In genomic region chr8:121958395-121958794, GRCm38 (mm10) we compare ENCODE assay signal across 30 mouse cellular contexts. TPM values are rescaled to one million over a fixed set of nuclear protein-coding genes. Genes with fewer than 3 reads are reported as not detected.
DNase-seq lines count a peak whose midpoint lies in the region; ATAC-seq and TF ChIP-seq lines count a peak whose summit lies in the region.
"Had no signal": no experiment of that assay in that cellular context is flagged by ENCODE, and none has a peak within 500 bp of the region (broad histone marks: within the 10 kb centered on the region; RNA-seq: fewer than 3 reads in every experiment).

No protein-coding gene starts in this region.

- no peaks in the 10 kb centered on the region for H3K9me3 ChIP-seq in intestine, embryonic 16.5 days (ENCODE audit: control insufficient read depth, low read length)
- no peaks in the 10 kb centered on the region for H3K9me3 ChIP-seq in intestine, embryonic 15.5 days
- H3K9me3 ChIP-seq in megakaryocyte, embryonic 14.5 days: no peaks in the 10 kb centered on the region
- no peaks in the 10 kb centered on the region for H3K9me3 ChIP-seq in kidney, embryonic 16.5 days (ENCODE audit: low read length)
- H3K9me3 ChIP-seq: embryonic facial prominence, embryonic 13.5 days; forebrain, embryonic 12.5 days; forebrain, embryonic 15.5 days; hindbrain, embryonic 10.5 days; hindbrain, embryonic 13.5 days had no signal

- H3K27me3 ChIP-seq in intestine, embryonic 16.5 days (replicated peaks; ENCODE audit: control insufficient read depth, insufficient read depth, low read length): no peaks in the 10 kb centered on the region
- no peaks in the 10 kb centered on the region for H3K27me3 ChIP-seq in intestine, embryonic 15.5 days (replicated peaks)
- H3K27me3 ChIP-seq in megakaryocyte, embryonic 14.5 days (replicated peaks): no peaks in the 10 kb centered on the region
- H3K27me3 ChIP-seq in kidney, embryonic 16.5 days (ENCODE audit: insufficient read depth, low read length): no peaks in the 10 kb centered on the region
- H3K27me3 ChIP-seq: embryonic facial prominence, embryonic 13.5 days; forebrain, embryonic 12.5 days; forebrain, embryonic 15.5 days; hindbrain, embryonic 13.5 days; Patski had no signal

- H3K4me1 ChIP-seq in intestine, embryonic 16.5 days (ENCODE audit: control insufficient read depth, insufficient read depth, low read length): peaks cover 3% of the 10 kb centered on the region; the same call in 1 of the 2 replicates
- 0 out of 2 replicates have a peak, but pooled peaks cover 3% of the 10 kb centered on the region for H3K4me1 ChIP-seq in intestine, embryonic 15.5 days (replicated peaks)
- peaks cover 97% of the 10 kb centered on the region for H3K4me1 ChIP-seq in megakaryocyte, embryonic 14.5 days
- H3K4me1 ChIP-seq in kidney, embryonic 16.5 days (ENCODE audit: insufficient read depth, low read length): peaks cover 22% of the 10 kb centered on the region

- no peak for DNase-seq in gastrocnemius, adult 2 months
- no peak for DNase-seq in gastrocnemius, postnatal 4 days (ENCODE audit: low spot score in 2 of 2)
- DNase-seq in right cerebral cortex, postnatal 4 days: no peak
- DNase-seq: adrenal gland, postnatal 10 days; adrenal gland, postnatal 36 days; cerebellum, adult 11 months; cerebellum, adult 2 months; cerebellum, adult 9-11 months; cerebellum, postnatal 25 days; gastrocnemius, postnatal 10 days; gastrocnemius, postnatal 36 days; heart, postnatal 10 days; heart, postnatal 36 days had no signal

- WGBS in intestine, embryonic 16.5 days: 86% methylated on average over 1 of the region's 1 CpGs
- WGBS in intestine, embryonic 15.5 days: 75% methylated on average over 1 of the region's 1 CpGs
- 88% methylated on average over 1 of the region's 1 CpGs for WGBS in kidney, embryonic 16.5 days

- no peak overlapping the region for H3K9ac ChIP-seq in intestine, embryonic 16.5 days (ENCODE audit: low read depth, low read length)
- H3K9ac ChIP-seq in intestine, embryonic 15.5 days: no peak overlapping the region
- H3K9ac ChIP-seq in kidney, embryonic 16.5 days (replicated peaks; ENCODE audit: low read length): no peak overlapping the region
- H3K9ac ChIP-seq: embryonic facial prominence, embryonic 13.5 days; forebrain, embryonic 12.5 days; forebrain, embryonic 15.5 days; hindbrain, embryonic 13.5 days had no signal

- peak; percentile 21; the same call in 1 of the 2 replicates for ATAC-seq in intestine, embryonic 16.5 days
- ATAC-seq in intestine, embryonic 15.5 days: no peak; the same call in 1 of the 2 replicates
- ATAC-seq in megakaryocyte, adult 5-6 weeks (ENCODE audit: poor library complexity, severe bottlenecking): no peak
- no peak for ATAC-seq in kidney, embryonic 16.5 days (ENCODE audit: low FRiP score, low TSS enrichment)
- ATAC-seq: forebrain, embryonic 15.5 days; hindbrain, embryonic 16.5 days; Patski had no signal

- H3K4me3 ChIP-seq in gastrocnemius, adult 2 months: no peak overlapping the region
- no peak overlapping the region for H3K4me3 ChIP-seq in intestine, embryonic 16.5 days (ENCODE audit: low read length)
- H3K4me3 ChIP-seq in intestine, embryonic 15.5 days (replicated peaks): no peak overlapping the region
- H3K4me3 ChIP-seq in megakaryocyte, embryonic 14.5 days (replicated peaks): peak overlapping the region; percentile 3
- H3K4me3 ChIP-seq in kidney, embryonic 16.5 days (ENCODE audit: low read length): no peak overlapping the region
- H3K4me3 ChIP-seq: embryonic facial prominence, embryonic 13.5 days; erythroblast, embryonic 14.5 days; forebrain, embryonic 12.5 days; forebrain, embryonic 15.5 days; hindbrain, embryonic 10.5 days; hindbrain, embryonic 13.5 days had no signal

- no peak for TF ChIP-seq CTCF in gastrocnemius, adult 2 months (IDR thresholded peaks at IDR 0.05)

- H3K4me2 ChIP-seq in intestine, embryonic 16.5 days (ENCODE audit: low read depth, low read length): no peak overlapping the region
- H3K4me2 ChIP-seq in intestine, embryonic 15.5 days (replicated peaks): no peak overlapping the region
- H3K4me2 ChIP-seq in kidney, embryonic 16.5 days (replicated peaks; ENCODE audit: low read depth, low read length): no peak overlapping the region
- H3K4me2 ChIP-seq: embryonic facial prominence, embryonic 13.5 days; forebrain, embryonic 12.5 days; forebrain, embryonic 15.5 days; heart, embryonic 11.5 days; hindbrain, embryonic 13.5 days had no signal

- H3K27ac ChIP-seq in gastrocnemius, adult 2 months: peak overlapping the region; percentile 90
- no peak overlapping the region for H3K27ac ChIP-seq in intestine, embryonic 16.5 days (ENCODE audit: low read length)
- no peak overlapping the region for H3K27ac ChIP-seq in intestine, embryonic 15.5 days
- no peak overlapping the region for H3K27ac ChIP-seq in kidney, embryonic 16.5 days (ENCODE audit: low read length)
- H3K27ac ChIP-seq: embryonic facial prominence, embryonic 13.5 days; forebrain, embryonic 12.5 days; forebrain, embryonic 15.5 days; hindbrain, embryonic 10.5 days; hindbrain, embryonic 13.5 days had no signal

- intact Hi-C loops in gastrocnemius, adult 2 months (cut with DNase I): no loop called here

- H3K36me3 ChIP-seq in intestine, embryonic 16.5 days (ENCODE audit: control insufficient read depth, insufficient read depth, low read length): no peaks in the 10 kb centered on the region
- H3K36me3 ChIP-seq in intestine, embryonic 15.5 days: 0 out of 2 replicates have a peak, but pooled peaks cover 2% of the 10 kb centered on the region
- peaks cover 58% of the 10 kb centered on the region for H3K36me3 ChIP-seq in megakaryocyte, embryonic 14.5 days (replicated peaks; ENCODE audit: low read length)
- peaks cover 10% of the 10 kb centered on the region; the same call in 1 of the 2 replicates for H3K36me3 ChIP-seq in kidney, embryonic 16.5 days (ENCODE audit: insufficient read depth, low read length)

RNA-seq across cellular contexts. Expression of gene Banp, which starts 8.8 kb away (rescaled TPM):
- total RNA-seq in gastrocnemius, adult 2 months (2021): 10 to 100 TPM in 1 of 2 experiments, 1 to 10 TPM in 1; 8.8 to 18.7 TPM
- 10 to 100 TPM; 15.6 to 17.4 TPM for total RNA-seq in gastrocnemius, postnatal 4 days (2021)
- polyA plus RNA-seq in intestine, embryonic 16.5 days (2015; fragmentation: Nextera tagmentation; extraction: Ambion mirVana): 36.3 and 36.6 TPM in 2 replicates
- polyA plus RNA-seq in intestine, embryonic 15.5 days (2015; fragmentation: Nextera tagmentation; extraction: Ambion mirVana): 32.4 and 34.1 TPM in 2 replicates
- polyA plus RNA-seq in megakaryocyte, embryonic 14.5 days (2012; ENCODE audit: insufficient read depth, low replicate concordance): 47.5 and 119 TPM in 2 replicates
- 8.1 and 9.2 TPM in 2 replicates for total RNA-seq in megakaryocyte, adult 5-6 weeks (2015)
- total RNA-seq in megakaryocyte, adult 5-6 weeks (2017): 21.3 and 28.7 TPM in 2 replicates
- polyA plus RNA-seq in kidney, embryonic 16.5 days (2015; fragmentation: Nextera tagmentation; extraction: Ambion mirVana): 50.7 TPM in 2 replicates

RNA-seq across cellular contexts. Expression of gene Car5a, which starts 13.7 kb away (rescaled TPM):
- not detected for total RNA-seq in gastrocnemius, adult 2 months (2021)
- total RNA-seq in gastrocnemius, postnatal 4 days (2021): under 1 TPM in 1 of 2 experiments, not detected in 1; 0.44 TPM
- 0.31 and 0.70 TPM in 2 replicates for polyA plus RNA-seq in intestine, embryonic 16.5 days (2015; fragmentation: Nextera tagmentation; extraction: Ambion mirVana)
- polyA plus RNA-seq in intestine, embryonic 15.5 days (2015; fragmentation: Nextera tagmentation; extraction: Ambion mirVana): 0.21 and 0.33 TPM in 2 replicates
- 2.1 TPM in 1 of 2 replicates, not detected in the other for polyA plus RNA-seq in megakaryocyte, embryonic 14.5 days (2012; ENCODE audit: insufficient read depth, low replicate concordance)
- total RNA-seq in megakaryocyte, adult 5-6 weeks (2015): not detected in 2 replicates
- total RNA-seq in megakaryocyte, adult 5-6 weeks (2017): not detected in 2 replicates
- not detected in 2 replicates for polyA plus RNA-seq in kidney, embryonic 16.5 days (2015; fragmentation: Nextera tagmentation; extraction: Ambion mirVana)
- total RNA-seq: adrenal gland, adult 18-20 months; adrenal gland, postnatal 36 days; common myeloid progenitor, adult 5-6 weeks; gastrocnemius, postnatal 10 days; gastrocnemius, postnatal 36 days; heart, postnatal 10 days; heart, postnatal 36 days had no signal
- polyA plus RNA-seq: embryonic facial prominence, embryonic 13.5 days; heart, embryonic 11.5 days; heart, embryonic 14.5 days; Patski had no signal

RNA-seq across cellular contexts. Expression of gene Slc7a5, which starts 50.9 kb away (rescaled TPM):
- 1 to 10 TPM; 1.0 to 1.3 TPM for total RNA-seq in gastrocnemius, adult 2 months (2021)
- 10 to 100 TPM; 21.9 to 22.4 TPM for total RNA-seq in gastrocnemius, postnatal 4 days (2021)
- polyA plus RNA-seq in intestine, embryonic 16.5 days (2015; fragmentation: Nextera tagmentation; extraction: Ambion mirVana): 11.6 and 12.5 TPM in 2 replicates
- 17.9 and 18.1 TPM in 2 replicates for polyA plus RNA-seq in intestine, embryonic 15.5 days (2015; fragmentation: Nextera tagmentation; extraction: Ambion mirVana)
- 77.3 and 236 TPM in 2 replicates for polyA plus RNA-seq in megakaryocyte, embryonic 14.5 days (2012; ENCODE audit: insufficient read depth, low replicate concordance)
- 8.7 and 9.3 TPM in 2 replicates for total RNA-seq in megakaryocyte, adult 5-6 weeks (2015)
- total RNA-seq in megakaryocyte, adult 5-6 weeks (2017): 6.5 and 8.5 TPM in 2 replicates
- 15.1 and 17.0 TPM in 2 replicates for polyA plus RNA-seq in kidney, embryonic 16.5 days (2015; fragmentation: Nextera tagmentation; extraction: Ambion mirVana)
